12 mouse cellular contexts compared by ENCODE assay signal in genomic region chr9:24283071-24283470, GRCm38 (mm10).
A peak's percentile ranks its signal among the peaks of the same experiment; 100 is the strongest.
DNase-seq lines count a peak whose midpoint lies in the region; ATAC-seq and TF ChIP-seq lines count a peak whose summit lies in the region.
"Had no signal": no experiment of that assay in that cellular context is flagged by ENCODE, and none has a peak within 500 bp of the region (broad histone marks: within the 10 kb centered on the region; RNA-seq: fewer than 3 reads in every experiment).

No protein-coding gene starts in this region.

- DNase-seq in forebrain, embryonic 14.5 days (ENCODE audit: low spot score) = peak; percentile 86
- DNase-seq in MEL (ENCODE audit: low read depth, low spot score) = no peak
- DNase-seq in left cerebral cortex, adult 11 months (ENCODE audit: low spot score) = peak; percentile 25
- no peak for DNase-seq in thymus, postnatal 0 days (ENCODE audit: low spot score)
- no peak for DNase-seq in embryonic facial prominence, embryonic 10.5 days (ENCODE audit: low spot score)
- DNase-seq in urinary bladder, postnatal 25 days (ENCODE audit: low spot score) = no peak
- DNase-seq: lung, postnatal 4 days; thymus, postnatal 25 days had no signal

- no peak for TF ChIP-seq RAD21 in MEL (IDR thresholded peaks at IDR 0.05; ENCODE audit: low read depth, low read length)

- WGBS in forebrain, embryonic 14.5 days = 58% methylated on average over 2 of the region's 2 CpGs
- WGBS in forebrain, embryonic 12.5 days = 69% methylated on average over 2 of the region's 2 CpGs
- 61% methylated on average over 2 of the region's 2 CpGs for WGBS in embryonic facial prominence, embryonic 10.5 days

- no peak overlapping the region for H3K27ac ChIP-seq in forebrain, embryonic 14.5 days (ENCODE audit: low read depth, low read length)
- no peak overlapping the region for H3K27ac ChIP-seq in forebrain, embryonic 12.5 days
- 0 out of 2 replicates have a peak overlapping the region, but pooled peaks have one; percentile 20 for H3K27ac ChIP-seq in MEL (ENCODE audit: control insufficient read depth, low read depth, low read length)
- H3K27ac ChIP-seq in embryonic facial prominence, embryonic 10.5 days (replicated peaks) = no peak overlapping the region
- H3K27ac ChIP-seq: limb, embryonic 10.5 days had no signal

- H3K9ac ChIP-seq in forebrain, embryonic 14.5 days (ENCODE audit: low read length) = no peak overlapping the region
- H3K9ac ChIP-seq in forebrain, embryonic 12.5 days = no peak overlapping the region
- no peak overlapping the region for H3K9ac ChIP-seq in MEL (ENCODE audit: control insufficient read depth, low read depth, low read length, poor library complexity, severe bottlenecking)

- no peak overlapping the region for H3K4me3 ChIP-seq in forebrain, embryonic 14.5 days (ENCODE audit: low read depth, low read length)
- no peak overlapping the region for H3K4me3 ChIP-seq in forebrain, embryonic 12.5 days (replicated peaks)
- no peak overlapping the region for H3K4me3 ChIP-seq in MEL (ENCODE audit: control insufficient read depth in 1 of 2, insufficient read depth in 1 of 2, low read depth in 2 of 2, low read length in 2 of 2)
- H3K4me3 ChIP-seq in embryonic facial prominence, embryonic 10.5 days = no peak overlapping the region
- H3K4me3 ChIP-seq: limb, embryonic 10.5 days had no signal

- no peaks in the 10 kb centered on the region for H3K79me2 ChIP-seq in MEL (ENCODE audit: control insufficient read depth, insufficient read depth, low read length, poor library complexity)

- H3K4me2 ChIP-seq in forebrain, embryonic 14.5 days (ENCODE audit: low read length) = no peak overlapping the region
- no peak overlapping the region for H3K4me2 ChIP-seq in forebrain, embryonic 12.5 days
- H3K4me2 ChIP-seq: heart, embryonic 11.5 days had no signal

- no peaks in the 10 kb centered on the region for H3K27me3 ChIP-seq in forebrain, embryonic 14.5 days (replicated peaks; ENCODE audit: control insufficient read depth, insufficient read depth, low read length)
- H3K27me3 ChIP-seq in forebrain, embryonic 12.5 days = no peaks in the 10 kb centered on the region
- no peaks in the 10 kb centered on the region for H3K27me3 ChIP-seq in MEL (ENCODE audit: control insufficient read depth in 1 of 2, insufficient read depth in 2 of 2, low read length in 2 of 2)
- H3K27me3 ChIP-seq in embryonic facial prominence, embryonic 10.5 days (replicated peaks; ENCODE audit: low read depth, poor library complexity, severe bottlenecking) = no peaks in the 10 kb centered on the region

- no peak for TF ChIP-seq POLR2A in MEL (IDR thresholded peaks at IDR 0.05; ENCODE audit: control insufficient read depth in 1 of 2, insufficient read depth in 1 of 2, low read depth in 1 of 2, low read length in 2 of 2, poor library complexity in 1 of 2)

- no peak for TF ChIP-seq CTCF in MEL (IDR thresholded peaks at IDR 0.05 in 2 of 3, conservative IDR thresholded peaks at IDR 0.05 in 1 of 3; ENCODE audit: control insufficient read depth in 1 of 3, insufficient read depth in 1 of 3, low read depth in 2 of 3, low read length in 3 of 3, poor library complexity in 1 of 3, severe bottlenecking in 1 of 3)

- H3K4me1 ChIP-seq in forebrain, embryonic 14.5 days (ENCODE audit: control insufficient read depth, insufficient read depth, low read length) = no peaks in the 10 kb centered on the region
- H3K4me1 ChIP-seq in forebrain, embryonic 12.5 days = no peaks in the 10 kb centered on the region
- peaks cover 29 to 38% of the 10 kb centered on the region in 2 experiments for H3K4me1 ChIP-seq in MEL (ENCODE audit: control insufficient read depth in 1 of 2, insufficient read depth in 2 of 2, low read length in 2 of 2)
- no peaks in the 10 kb centered on the region for H3K4me1 ChIP-seq in embryonic facial prominence, embryonic 10.5 days
- H3K4me1 ChIP-seq: limb, embryonic 10.5 days had no signal

- no peaks in the 10 kb centered on the region for H3K36me3 ChIP-seq in forebrain, embryonic 14.5 days (ENCODE audit: control insufficient read depth, insufficient read depth, low read length)
- no peaks in the 10 kb centered on the region for H3K36me3 ChIP-seq in forebrain, embryonic 12.5 days (replicated peaks)
- H3K36me3 ChIP-seq in MEL (ENCODE audit: control insufficient read depth in 1 of 2, insufficient read depth in 2 of 2, low read length in 2 of 2) = peaks cover 0 to 49% of the 10 kb centered on the region in 2 experiments; a peak in 2 of 4 replicates
- H3K36me3 ChIP-seq in embryonic facial prominence, embryonic 10.5 days (replicated peaks) = no peaks in the 10 kb centered on the region
- H3K36me3 ChIP-seq: limb, embryonic 10.5 days had no signal

- no peaks in the 10 kb centered on the region for H3K9me3 ChIP-seq in forebrain, embryonic 14.5 days (replicated peaks; ENCODE audit: control insufficient read depth, low read length)
- H3K9me3 ChIP-seq in forebrain, embryonic 12.5 days = no peaks in the 10 kb centered on the region
- no peaks in the 10 kb centered on the region for H3K9me3 ChIP-seq in MEL (replicated peaks; ENCODE audit: insufficient read depth, low read length)
- no peaks in the 10 kb centered on the region for H3K9me3 ChIP-seq in embryonic facial prominence, embryonic 10.5 days
- H3K9me3 ChIP-seq: limb, embryonic 10.5 days had no signal

- no peak; a peak in 1 of 4 replicates for TF ChIP-seq EP300 in MEL (IDR thresholded peaks at IDR 0.05; ENCODE audit: low read depth in 1 of 2, low read length in 2 of 2)

- peak; percentile 93; the same call in 1 of the 2 replicates for ATAC-seq in forebrain, embryonic 14.5 days
- ATAC-seq in forebrain, embryonic 12.5 days (ENCODE audit: low FRiP score) = no peak
- peak; percentile 47; the same call in 1 of the 2 replicates for ATAC-seq in frontal cortex, adult (ENCODE audit: low TSS enrichment)

TF ChIP-seq in MEL, 35 proteins besides CTCF, POLR2A, EP300 and RAD21:
- TF ChIP-seq E2F4 (IDR thresholded peaks at IDR 0.05; ENCODE audit: borderline replicate concordance, low read depth, low read length) (no peak), SIN3A (IDR thresholded peaks at IDR 0.05; ENCODE audit: low read length) (no peak), JUND (IDR thresholded peaks at IDR 0.05; ENCODE audit: low read depth, low read length) (no peak), GABPA (IDR thresholded peaks at IDR 0.05; ENCODE audit: low read depth, low read length) (no peak), SMC3 (IDR thresholded peaks at IDR 0.05; ENCODE audit: low read depth, low read length) (no peak), ETS1 (IDR thresholded peaks at IDR 0.05; ENCODE audit: low read depth, low read length) (no peak), TAL1 (IDR thresholded peaks at IDR 0.05; ENCODE audit: low read length) (no peak), MYB (IDR thresholded peaks at IDR 0.05; ENCODE audit: low read depth, low read length) (no peak), USF1 (IDR thresholded peaks at IDR 0.05; ENCODE audit: low read depth, low read length) (no peak), NRF1 (IDR thresholded peaks at IDR 0.05; ENCODE audit: insufficient read depth, low read depth, low read length, poor library complexity, severe bottlenecking) (no peak), MXI1 (IDR thresholded peaks at IDR 0.05; ENCODE audit: low read depth, low read length) (no peak; the same call in 1 of the 2 replicates), NELFE (IDR thresholded peaks at IDR 0.05; ENCODE audit: low read depth, low read length) (no peak), MEF2A (IDR thresholded peaks at IDR 0.05; ENCODE audit: extremely low read depth, insufficient replicate concordance, low read depth, low read length, poor library complexity, severe bottlenecking) (no peak), TCF12 (IDR thresholded peaks at IDR 0.05; ENCODE audit: low read depth, low read length) (no peak), POLR2AphosphoS2 (IDR thresholded peaks at IDR 0.05; ENCODE audit: low read length) (no peak), ZKSCAN1 (IDR thresholded peaks at IDR 0.05; ENCODE audit: low read depth, low read length) (no peak), GATA1 (IDR thresholded peaks at IDR 0.05; ENCODE audit: low read depth, low read length) (no peak), RCOR1 (IDR thresholded peaks at IDR 0.05; ENCODE audit: low read depth, low read length) (no peak), BHLHE40 (IDR thresholded peaks at IDR 0.05; ENCODE audit: borderline replicate concordance, low read depth, low read length) (no peak), MAZ (IDR thresholded peaks at IDR 0.05; ENCODE audit: low read depth, low read length) (no peak)

Comparison
In these comparisons a context has a peak if more than half of its experiments do, and no peak if none do; other contexts are left out.
1. DNase-seq: peak in forebrain, embryonic 14.5 days (single experiment) and left cerebral cortex, adult 11 months (single experiment); none in MEL (single experiment), thymus, postnatal 0 days (single experiment), embryonic facial prominence, embryonic 10.5 days (single experiment) and urinary bladder, postnatal 25 days (single experiment).